Mouse (Mus musculus): ENCODE results near the gene Skint7. TPM values are rescaled to one million over a fixed set of nuclear protein-coding genes. Genes with fewer than 3 reads are reported as not detected.
"Not testable (repeated sequence)": the region's sequence is repeated elsewhere in the genome, so short reads cannot be mapped to it uniquely, and the experiment has no call there.

Skint7 gene
- polyA plus RNA-seq (2016; fragmentation: Nextera tagmentation; extraction: Ambion mirVana): not detected in 2 replicates

- Histone ChIP-seq H3K9me3 (replicated peaks) (no peaks in the 10 kb centered on the region), H3K27me3 (replicated peaks) (no peaks in the 10 kb centered on the region), H3K4me3 (no peak within 1 kb of the TSS), H3K36me3 (no peaks in the 10 kb centered on the region), H3K4me2 (no peak within 1 kb of the TSS), H3K9ac (no peak within 1 kb of the TSS), H3K4me1 (no peaks in the 10 kb centered on the region), H3K27ac (no peak within 1 kb of the TSS)
- ATAC-seq: no peak
- WGBS (ENCODE audit: insufficient replicate concordance): 82% methylated on average over 1 of the region's 1 CpGs
Measured at GRCm38 (mm10) chr4:111972623-111973022, at the start of gene Skint7. Gene Skint7 (plus strand): TSS chr4:111972923.

GRCm38 (mm10) chr4:111961309-111961708 is 11.4 kb upstream of the Skint7 start:
- ATAC-seq: no peak
- H3K9me3 ChIP-seq (replicated peaks): no peaks in the 10 kb centered on the region

GRCm38 (mm10) chr4:111963241-111963640 is 9.5 kb upstream of the Skint7 start:
- not testable (repeated sequence) for H3K4me2 ChIP-seq; H3K36me3 ChIP-seq; ATAC-seq; H3K4me3 ChIP-seq; H3K9ac ChIP-seq; H3K4me1 ChIP-seq; H3K27me3 ChIP-seq (replicated peaks); H3K9me3 ChIP-seq (replicated peaks); H3K27ac ChIP-seq
- 58% methylated on average over 1 of the region's 1 CpGs for WGBS (ENCODE audit: insufficient replicate concordance)

More at GRCm38 (mm10) chr4:111961309-111961708, 11.4 kb upstream of the Skint7 start:
- Histone ChIP-seq H3K4me2 (no peak overlapping the region), H3K27me3 (replicated peaks) (no peaks in the 10 kb centered on the region), H3K27ac (no peak overlapping the region), H3K9ac (no peak overlapping the region), H3K4me1 (no peaks in the 10 kb centered on the region), H3K36me3 (no peaks in the 10 kb centered on the region), H3K4me3 (no peak overlapping the region)
- WGBS (ENCODE audit: insufficient replicate concordance): 18% methylated on average over 1 of the region's 1 CpGs

GRCm38 (mm10) chr4:111963669-111964068 is 9.1 kb upstream of the Skint7 start:
- H3K36me3 ChIP-seq: no peaks in the 10 kb centered on the region
- no peak for ATAC-seq
- no peak overlapping the region for H3K27ac ChIP-seq
- no peaks in the 10 kb centered on the region for H3K9me3 ChIP-seq (replicated peaks)
- H3K9ac ChIP-seq: no peak overlapping the region
- no peak overlapping the region for H3K4me2 ChIP-seq
- H3K27me3 ChIP-seq (replicated peaks): no peaks in the 10 kb centered on the region
- WGBS (ENCODE audit: insufficient replicate concordance): 47% methylated on average over 3 of the region's 3 CpGs
- no peaks in the 10 kb centered on the region for H3K4me1 ChIP-seq
- H3K4me3 ChIP-seq: no peak overlapping the region

GRCm38 (mm10) chr4:112005969-112006368 is 33.2 kb downstream of the Skint7 start, which contains the start of gene Skint1:
Gene Skint1 (plus strand): TSS chr4:112006269.
- Histone ChIP-seq H3K4me1 (no peaks in the 10 kb centered on the region), H3K36me3 (no peaks in the 10 kb centered on the region), H3K27me3 (replicated peaks) (no peaks in the 10 kb centered on the region), H3K9me3 (replicated peaks) (no peaks in the 10 kb centered on the region), H3K4me2 (no peak within 1 kb of the TSS), H3K9ac (no peak within 1 kb of the TSS), H3K4me3 (no peak within 1 kb of the TSS), H3K27ac (no peak within 1 kb of the TSS)
- no peak for ATAC-seq

Other genes starting within 250 kb of the Skint7 start
- not detected in 2 replicates for gene Slc5a9, start 70.0 kb upstream of the Skint7 start, polyA plus RNA-seq (2016; fragmentation: Nextera tagmentation; extraction: Ambion mirVana)
- not detected in 2 replicates for gene Skint8, start 53.5 kb upstream of the Skint7 start, polyA plus RNA-seq (2016; fragmentation: Nextera tagmentation; extraction: Ambion mirVana)
- gene Skint1, start 33.3 kb downstream of the Skint7 start, polyA plus RNA-seq (2016; fragmentation: Nextera tagmentation; extraction: Ambion mirVana): not detected in 2 replicates
- not detected in 2 replicates for gene Skint4, start 99.1 kb downstream of the Skint7 start, polyA plus RNA-seq (2016; fragmentation: Nextera tagmentation; extraction: Ambion mirVana)

All from liver, embryonic 12.5 days (tissue).